Mouse (Mus musculus) limb, embryonic 13.5 days (tissue): ENCODE results near the gene Homer3. TPM values are rescaled to one million over a fixed set of nuclear protein-coding genes. Genes with fewer than 3 reads are reported as not detected.
A peak's percentile ranks its signal among the peaks of the same experiment; 100 is the strongest.

Source experiments
- ATAC-seq: fragments of 200-750 bp; cut with Nextera tagmentation; 2 replicates; pipeline ENCODE4 v1.8.0; 2017; ENCODE audit warnings: low read depth, moderate number of reproducible peaks, moderate TSS enrichment; ENCODE audit not compliant: low FRiP score
- H3K27ac ChIP-seq: fragments of 300-500 bp; sonication (generic); 2 replicates; pipeline ENCODE4 v1.5.1; 2015; ENCODE audit warnings: inconsistent platforms, mild to moderate bottlenecking, moderate library complexity
- H3K27me3 ChIP-seq: fragments of 300-500 bp; sonication (generic); 2 replicates; pipeline ENCODE4 v1.6.1; 2015; ENCODE audit warnings: mild to moderate bottlenecking, inconsistent platforms
- H3K36me3 ChIP-seq: fragments of 300-500 bp; sonication (generic); 2 replicates; pipeline ENCODE4 v1.6.1; 2015; ENCODE audit warnings: inconsistent platforms, mild to moderate bottlenecking, moderate library complexity
- H3K4me1 ChIP-seq: fragments of 300-500 bp; sonication (generic); 2 replicates; pipeline ENCODE4 v1.6.1; 2015; ENCODE audit warnings: inconsistent platforms
- H3K4me2 ChIP-seq: fragments of 300-500 bp; sonication (generic); replicated peaks from 2 replicates; pipeline ENCODE4 v1.6.1; 2015; ENCODE audit warnings: inconsistent platforms, mild to moderate bottlenecking, moderate library complexity
- H3K4me3 ChIP-seq: fragments of 300-500 bp; sonication (generic); 2 replicates; pipeline ENCODE4 v1.5.1; 2015; ENCODE audit warnings: moderate library complexity, mild to moderate bottlenecking, inconsistent platforms
- H3K9ac ChIP-seq: fragments of 300-500 bp; sonication (generic); 2 replicates; pipeline ENCODE4 v1.6.1; 2015; ENCODE audit warnings: mild to moderate bottlenecking, inconsistent platforms
- H3K9me3 ChIP-seq: fragments of 300-500 bp; sonication (generic); 2 replicates; pipeline ENCODE4 v1.6.1; 2016; ENCODE audit warnings: inconsistent platforms
- WGBS: fragments of 180-500 bp; shearing (Covaris S2); methylation state at CpG from one replicate; pipeline ENCODE4 v1.1.7; 2015; 5-methylcytosine and 5-hydroxymethylcytosine counted together
- polyA plus RNA-seq: library from polyadenylated mRNA; unstranded; fragments of >200 nt; fragmentation: Nextera tagmentation; extraction: Ambion mirVana; gene quantifications from 2 replicates; pipeline ENCODE4 v1.2.1, GENCODE M21; 2015

The Homer3 gene
- polyA plus RNA-seq, 1 experiment from 2014 or later = 57.9 TPM

DNA sequence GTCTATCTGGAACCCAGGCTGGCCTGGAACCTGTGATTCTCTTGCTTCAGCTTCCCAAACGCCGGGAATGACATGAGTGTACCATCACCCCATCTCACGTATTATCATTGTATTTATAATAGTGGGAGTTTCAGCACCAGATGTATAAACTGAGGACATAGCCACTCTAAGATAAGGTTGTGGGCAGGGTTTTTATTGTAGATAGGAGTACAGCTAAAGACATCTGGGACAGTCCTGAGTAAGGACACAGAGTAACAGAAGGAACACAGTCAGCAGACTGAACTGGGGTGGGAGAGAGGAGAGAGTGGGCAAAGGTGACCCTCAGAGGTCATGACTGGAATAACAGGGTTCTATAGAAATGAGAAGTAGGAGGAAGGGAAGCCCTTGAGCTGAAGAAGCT lies 15.0 kb upstream of the Homer3 start:
- Histone ChIP-seq H3K9me3 (no peaks in the 10 kb centered on the region), H3K36me3 (peaks cover 42% of the 10 kb centered on the region), H3K27me3 (no peaks in the 10 kb centered on the region), H3K4me3 (no peak overlapping the region), H3K9ac (no peak overlapping the region), H3K4me2 (no peak overlapping the region), H3K4me1 (no peaks in the 10 kb centered on the region), H3K27ac (no peak overlapping the region)
- WGBS = 86% methylated on average over 3 of the region's 3 CpGs
- ATAC-seq = no peak

DNA sequence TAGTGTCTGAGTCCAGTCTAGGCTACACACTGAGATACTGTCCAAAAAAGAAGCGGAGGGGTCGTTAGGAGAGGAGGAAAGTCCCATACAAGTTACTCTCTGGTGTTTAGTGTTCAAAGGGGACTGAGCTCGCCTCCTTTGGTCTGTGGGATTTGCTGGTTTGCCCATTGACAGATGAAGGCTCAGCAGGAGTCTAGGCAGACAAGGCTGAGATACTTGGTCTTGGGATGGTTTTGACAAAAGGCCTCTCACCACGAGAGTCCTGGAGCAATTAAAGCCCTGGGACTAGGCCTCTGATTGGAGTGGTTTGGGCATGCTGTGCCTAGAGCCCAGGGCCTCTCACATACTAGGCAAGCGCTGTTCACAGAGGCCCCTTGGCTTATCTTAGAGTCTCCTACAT lies 14.3 kb upstream of the Homer3 start:
- Histone ChIP-seq H3K4me2 (no peak overlapping the region), H3K27ac (no peak overlapping the region), H3K9me3 (no peaks in the 10 kb centered on the region), H3K4me3 (no peak overlapping the region), H3K27me3 (no peaks in the 10 kb centered on the region), H3K9ac (no peak overlapping the region), H3K36me3 (peaks cover 36% of the 10 kb centered on the region), H3K4me1 (no peaks in the 10 kb centered on the region)
- WGBS = 61% methylated on average over 5 of the region's 5 CpGs
- no peak for ATAC-seq

DNA sequence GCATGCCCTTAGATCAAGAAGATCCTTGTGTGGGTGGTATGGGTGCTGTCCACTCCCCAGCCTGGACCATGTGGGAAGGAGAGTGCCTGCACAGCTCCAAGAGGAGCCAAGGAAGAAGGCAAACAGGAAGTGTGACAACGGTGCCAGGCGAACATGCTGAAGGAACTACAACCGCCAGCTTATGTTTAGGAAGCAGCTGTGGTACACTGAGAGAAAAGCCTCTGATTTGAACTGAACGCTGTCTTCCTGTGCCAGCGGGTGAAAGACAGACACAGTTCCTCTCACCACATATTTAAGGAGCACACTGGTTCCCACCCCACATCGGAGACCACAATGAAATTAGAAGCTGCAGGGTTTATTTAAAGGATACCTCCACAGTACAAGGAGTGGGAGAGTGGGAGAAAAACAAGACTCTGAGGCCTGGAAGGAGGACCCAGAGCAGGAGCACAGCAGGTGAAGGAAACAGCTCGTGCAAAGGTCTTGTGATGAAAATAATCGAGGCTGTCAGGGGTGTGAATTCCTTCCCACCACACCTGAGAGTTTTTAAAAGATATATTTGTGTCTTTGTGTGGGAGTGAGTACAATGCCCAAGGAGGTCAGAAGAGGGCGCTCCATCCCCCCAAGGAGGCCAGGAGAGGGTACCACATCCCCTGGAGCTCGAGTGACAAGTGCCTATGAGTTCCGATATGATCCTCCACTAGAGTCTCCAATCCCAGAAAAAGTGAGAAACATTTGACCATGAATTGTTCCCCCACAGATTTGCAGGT lies 13.6 kb upstream of the Homer3 start:
- Histone ChIP-seq H3K4me2 (no peak overlapping the region), H3K27ac (no peak overlapping the region), H3K36me3 (peaks cover 29% of the 10 kb centered on the region), H3K4me3 (no peak overlapping the region), H3K27me3 (no peaks in the 10 kb centered on the region), H3K4me1 (no peaks in the 10 kb centered on the region), H3K9me3 (no peaks in the 10 kb centered on the region), H3K9ac (no peak overlapping the region)
- ATAC-seq = no peak
- 57% methylated on average over 11 of the region's 11 CpGs for WGBS

DNA sequence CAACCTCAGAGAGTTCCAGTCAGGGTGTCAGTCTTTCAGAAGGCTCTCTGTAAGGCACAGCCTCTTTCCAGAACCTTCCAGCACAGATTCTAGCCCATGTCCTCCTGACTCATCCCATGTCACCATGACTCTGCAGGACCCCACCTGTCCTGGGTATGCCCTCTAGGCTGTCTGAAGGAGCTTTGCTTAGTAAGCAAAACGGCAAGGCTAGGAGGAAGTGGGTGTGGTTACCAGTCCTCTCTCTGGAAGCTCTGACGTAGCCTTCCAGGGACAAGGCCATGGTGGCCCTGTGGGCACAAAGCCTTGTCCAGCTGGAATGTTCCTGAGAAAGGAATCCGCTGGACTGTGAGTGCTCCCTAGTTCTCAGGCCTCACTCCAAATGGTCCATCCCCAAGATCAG lies 9.7 kb upstream of the Homer3 start:
- no peak for ATAC-seq
- Histone ChIP-seq H3K4me3 (no peak overlapping the region), H3K27me3 (no peaks in the 10 kb centered on the region), H3K36me3 (no peaks in the 10 kb centered on the region), H3K27ac (no peak overlapping the region), H3K9me3 (no peaks in the 10 kb centered on the region), H3K4me2 (no peak overlapping the region), H3K9ac (no peak overlapping the region), H3K4me1 (0 out of 2 replicates have a peak, but pooled peaks cover under 1% of the 10 kb centered on the region)
- WGBS = 53% methylated on average over 3 of the region's 3 CpGs

DNA sequence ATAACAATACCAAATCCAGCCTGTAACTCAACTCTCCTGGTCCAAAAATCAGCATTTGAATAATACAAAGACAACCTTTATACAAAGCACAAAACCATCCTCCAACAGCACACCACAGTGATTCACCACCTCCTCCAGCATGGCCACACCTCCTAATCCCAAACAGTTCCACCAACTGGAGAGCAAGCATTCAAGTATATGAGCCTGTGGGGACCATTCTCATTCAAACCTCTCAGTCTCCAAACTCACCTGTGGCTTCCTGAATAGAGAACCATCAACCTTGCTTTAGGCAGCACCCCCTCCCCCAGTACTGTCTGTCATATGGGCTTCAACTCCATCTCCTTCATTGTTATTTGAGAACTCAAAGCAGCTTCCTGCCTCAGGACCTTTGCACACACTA lies 8.3 kb upstream of the Homer3 start:
- no peak for ATAC-seq
- Histone ChIP-seq H3K9me3 (no peaks in the 10 kb centered on the region), H3K4me2 (no peak overlapping the region), H3K4me1 (0 out of 2 replicates have a peak, but pooled peaks cover 5% of the 10 kb centered on the region), H3K27me3 (no peaks in the 10 kb centered on the region), H3K27ac (no peak overlapping the region), H3K4me3 (no peak overlapping the region), H3K36me3 (no peaks in the 10 kb centered on the region), H3K9ac (no peak overlapping the region)

DNA sequence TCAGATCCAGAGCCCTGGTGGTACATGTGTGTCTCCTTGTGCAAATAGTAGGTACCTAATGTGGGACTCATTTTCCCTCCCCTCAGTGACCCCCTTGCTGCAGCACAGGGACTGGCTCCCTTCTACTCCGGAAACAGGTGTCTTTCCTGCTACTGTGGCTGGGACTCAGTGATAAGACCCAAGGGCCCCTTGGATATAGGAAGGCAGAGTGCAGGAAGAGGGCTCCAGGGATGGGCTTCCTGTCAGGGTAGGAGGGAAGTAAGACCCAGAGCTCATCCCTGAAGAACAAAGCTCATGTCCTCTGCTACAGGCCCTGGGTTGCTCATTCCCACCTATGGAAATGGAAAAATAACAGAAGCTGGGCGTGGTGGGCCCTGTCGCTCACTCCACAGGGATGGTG lies 6.2 kb upstream of the Homer3 start:
- Histone ChIP-seq H3K4me1 (0 out of 2 replicates have a peak, but pooled peaks cover 5% of the 10 kb centered on the region), H3K36me3 (no peaks in the 10 kb centered on the region), H3K27me3 (no peaks in the 10 kb centered on the region), H3K27ac (no peak overlapping the region), H3K9ac (no peak overlapping the region), H3K9me3 (no peaks in the 10 kb centered on the region), H3K4me3 (no peak overlapping the region), H3K4me2 (no peak overlapping the region)
- no peak for ATAC-seq
- 65% methylated on average over 3 of the region's 3 CpGs for WGBS

DNA sequence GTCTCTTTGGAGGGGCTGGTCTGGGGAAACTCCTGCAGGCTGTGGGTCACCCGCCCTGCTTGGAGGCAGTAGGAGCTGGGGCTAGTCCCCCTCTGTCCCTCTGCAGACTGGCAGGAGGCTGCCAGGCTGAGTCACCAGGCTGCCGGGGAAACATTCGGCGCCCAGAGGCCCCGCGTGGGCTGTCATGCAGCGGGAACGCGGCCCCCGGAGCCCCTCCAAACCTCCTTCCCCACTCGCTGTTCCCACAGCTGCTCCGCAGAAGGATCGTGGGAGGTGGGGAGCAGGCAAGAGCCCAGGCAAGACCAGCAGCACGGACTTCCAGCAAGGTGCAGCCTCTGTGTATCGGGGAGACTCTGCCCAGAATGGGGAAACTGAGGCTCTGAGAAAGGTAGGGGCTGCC lies 4.5 kb upstream of the Homer3 start:
- Histone ChIP-seq H3K4me3 (no peak overlapping the region), H3K4me1 (peaks cover 10% of the 10 kb centered on the region; the same call in 1 of the 2 replicates), H3K9ac (peak overlapping the region; percentile 27; the same call in 1 of the 2 replicates), H3K4me2 (no peak overlapping the region), H3K9me3 (no peaks in the 10 kb centered on the region), H3K36me3 (no peaks in the 10 kb centered on the region), H3K27ac (no peak overlapping the region), H3K27me3 (no peaks in the 10 kb centered on the region)
- 61% methylated on average over 15 of the region's 15 CpGs for WGBS
- ATAC-seq = no peak

DNA sequence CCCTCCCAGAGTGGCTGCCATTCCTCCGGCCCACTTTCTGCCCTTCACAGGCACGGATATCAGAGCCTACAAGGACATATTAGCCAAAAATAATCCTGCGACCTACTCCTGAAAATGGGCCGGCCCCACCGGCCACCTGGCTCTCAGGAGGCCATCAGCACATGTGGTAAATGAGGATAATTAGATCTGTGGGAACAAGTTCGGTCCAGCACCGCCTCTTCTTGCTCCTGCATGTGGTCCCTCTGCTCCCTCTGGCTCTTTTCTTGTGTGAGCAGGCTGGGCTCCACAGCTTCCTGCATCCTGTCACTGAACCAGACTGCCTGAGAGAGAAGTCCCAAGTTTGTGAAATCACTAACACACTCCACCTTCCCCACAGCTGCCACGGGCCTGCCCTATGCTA lies 3.4 kb upstream of the Homer3 start:
- no peaks in the 10 kb centered on the region for H3K9me3 ChIP-seq
- no peaks in the 10 kb centered on the region for H3K36me3 ChIP-seq
- no peak overlapping the region for H3K27ac ChIP-seq
- no peaks in the 10 kb centered on the region for H3K27me3 ChIP-seq
- no peak overlapping the region for H3K4me3 ChIP-seq
- no peak overlapping the region for H3K9ac ChIP-seq
- 38% methylated on average over 8 of the region's 8 CpGs for WGBS
- H3K4me2 ChIP-seq = no peak overlapping the region
- H3K4me1 ChIP-seq = peaks cover 16% of the 10 kb centered on the region
- ATAC-seq = no peak

DNA sequence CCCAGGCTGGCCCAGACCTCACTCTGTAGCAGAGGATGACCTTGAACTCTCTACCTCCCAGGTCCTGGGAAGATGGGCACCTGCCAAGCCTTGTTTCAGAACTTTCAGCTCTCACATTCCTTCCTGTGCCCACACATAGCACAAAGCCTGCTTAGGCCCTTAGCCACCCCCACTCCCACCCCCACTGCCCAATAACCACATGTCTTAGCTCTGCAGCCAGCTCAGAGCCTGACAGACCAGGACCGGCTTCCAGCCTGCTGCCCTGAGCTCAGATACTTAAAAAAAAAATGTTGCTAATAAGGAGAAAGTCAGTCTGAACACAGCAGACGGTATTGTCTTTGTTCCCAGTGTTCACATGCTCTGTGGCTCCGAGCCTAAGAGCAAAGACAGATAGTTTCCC lies 1.6 kb upstream of the Homer3 start:
- H3K4me3 ChIP-seq = no peak overlapping the region
- no peaks in the 10 kb centered on the region for H3K9me3 ChIP-seq
- H3K27me3 ChIP-seq = no peaks in the 10 kb centered on the region
- no peak overlapping the region for H3K4me2 ChIP-seq
- WGBS = 40% methylated on average over 3 of the region's 3 CpGs
- H3K4me1 ChIP-seq = peaks cover 23% of the 10 kb centered on the region
- no peak overlapping the region for H3K27ac ChIP-seq
- no peak for ATAC-seq
- H3K36me3 ChIP-seq = peaks cover 15% of the 10 kb centered on the region
- H3K9ac ChIP-seq = no peak overlapping the region

DNA sequence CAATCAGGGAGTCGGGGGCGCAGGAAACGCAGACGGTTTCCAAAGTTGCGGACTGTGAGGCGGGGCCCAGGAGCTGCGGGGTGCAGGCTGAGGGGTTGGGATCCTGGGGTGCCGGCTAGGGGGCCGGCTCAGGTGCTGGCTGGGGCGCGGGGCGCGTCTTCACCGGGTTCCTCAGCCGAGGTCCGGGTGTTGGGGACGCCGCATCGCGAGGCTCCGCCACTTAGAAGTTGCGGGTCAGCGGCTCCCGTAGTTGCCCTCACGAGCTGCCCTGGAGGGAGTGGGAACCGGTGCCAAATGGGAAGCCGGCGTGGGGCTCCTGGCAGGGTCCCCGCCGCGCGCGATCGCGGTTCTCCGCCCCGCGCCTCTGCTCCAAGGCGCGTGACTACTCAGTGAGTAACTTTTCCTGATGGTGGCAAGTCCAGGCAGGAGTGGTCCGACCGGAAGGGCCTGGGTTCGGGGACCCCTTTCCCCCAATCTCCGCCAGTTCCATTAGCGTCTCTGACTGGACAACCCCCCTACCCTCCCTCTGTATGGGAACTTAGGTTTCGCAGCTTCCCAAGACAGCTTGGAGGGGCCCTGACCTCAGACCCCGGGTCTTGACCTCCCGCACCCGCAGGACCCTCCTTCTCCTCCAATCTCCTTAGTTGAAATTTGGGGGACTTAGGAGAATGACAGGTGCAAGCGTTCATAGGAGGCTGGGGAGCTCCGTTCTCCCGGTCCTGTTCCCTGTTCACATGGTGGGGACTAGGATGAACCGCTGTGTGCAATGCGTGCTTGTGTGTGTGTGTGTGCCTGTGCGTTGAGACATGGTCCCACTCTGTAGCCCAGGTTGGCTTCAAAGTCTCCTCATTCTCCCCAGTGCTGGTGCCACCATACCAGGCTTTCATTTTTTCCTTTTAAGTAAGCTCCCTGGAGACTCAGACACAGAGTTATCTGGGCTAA lies 780 bp downstream of the Homer3 start:
- under 1% methylated on average over 53 of the region's 55 CpGs for WGBS
- peak; percentile 66 for ATAC-seq

DNA sequence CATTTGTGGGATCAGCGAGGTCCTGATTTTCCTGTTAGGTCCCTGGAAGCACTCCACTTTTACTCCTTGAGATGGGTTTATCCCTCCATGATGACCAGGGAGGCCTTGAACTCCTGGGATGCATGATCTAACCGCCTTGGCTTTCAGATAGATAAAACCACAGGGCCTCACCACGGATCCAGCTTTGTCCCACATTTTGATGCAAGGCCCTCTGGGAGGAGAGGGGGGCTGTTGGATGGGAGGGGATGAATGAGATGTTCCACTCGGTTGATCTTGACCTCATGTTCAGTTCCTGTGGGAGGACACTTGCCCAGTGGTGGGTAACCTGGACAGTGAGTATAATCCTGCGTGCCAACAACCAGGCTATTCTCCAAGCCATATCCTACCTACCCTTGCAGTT lies 1.8 kb downstream of the Homer3 start:
- peak overlapping the region; percentile 71 for H3K4me3 ChIP-seq
- peaks cover 49% of the 10 kb centered on the region for H3K36me3 ChIP-seq
- no peaks in the 10 kb centered on the region for H3K27me3 ChIP-seq
- H3K4me1 ChIP-seq = peaks cover 18% of the 10 kb centered on the region
- 89% methylated on average over 5 of the region's 5 CpGs for WGBS
- H3K27ac ChIP-seq = no peak overlapping the region
- peak overlapping the region; percentile 83 for H3K4me2 ChIP-seq
- H3K9ac ChIP-seq = peak overlapping the region; percentile 39; the same call in 1 of the 2 replicates
- peaks cover 4% of the 10 kb centered on the region; the same call in 1 of the 2 replicates for H3K9me3 ChIP-seq
- ATAC-seq = no peak

More for the DNA sequence above, 780 bp downstream of the Homer3 start:
- H3K27ac ChIP-seq = peak overlapping the region; percentile 72
- peak overlapping the region; percentile 95 for H3K9ac ChIP-seq
- peaks cover 39% of the 10 kb centered on the region for H3K36me3 ChIP-seq
- peaks cover 18% of the 10 kb centered on the region for H3K4me1 ChIP-seq
- H3K4me3 ChIP-seq = peak overlapping the region; percentile 71
- H3K9me3 ChIP-seq = peaks cover 4% of the 10 kb centered on the region; the same call in 1 of the 2 replicates
- no peaks in the 10 kb centered on the region for H3K27me3 ChIP-seq
- H3K4me2 ChIP-seq = peak overlapping the region; percentile 83

DNA sequence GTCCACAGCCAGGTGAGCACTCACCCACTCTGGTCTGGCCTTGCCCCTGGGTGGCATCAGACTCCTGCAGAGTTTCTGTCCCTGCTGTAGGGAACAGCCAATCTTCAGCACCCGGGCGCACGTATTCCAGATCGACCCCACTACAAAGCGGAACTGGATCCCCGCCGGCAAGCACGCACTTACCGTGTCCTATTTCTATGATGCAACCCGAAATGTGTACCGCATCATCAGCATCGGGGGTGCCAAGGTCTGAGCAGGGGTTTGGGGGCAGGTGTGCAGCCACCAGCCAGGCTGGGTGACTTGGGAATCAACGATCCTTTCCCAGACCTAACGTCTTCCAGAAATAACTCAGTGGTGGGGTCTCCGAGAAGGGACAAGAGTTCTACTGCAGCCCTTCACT lies 2.7 kb downstream of the Homer3 start:
- H3K27me3 ChIP-seq = no peaks in the 10 kb centered on the region
- H3K9ac ChIP-seq = no peak overlapping the region
- 96% methylated on average over 15 of the region's 15 CpGs for WGBS
- H3K4me3 ChIP-seq = no peak overlapping the region; the same call in 1 of the 2 replicates
- H3K27ac ChIP-seq = no peak overlapping the region
- ATAC-seq = no peak
- H3K36me3 ChIP-seq = peaks cover 57% of the 10 kb centered on the region
- H3K4me1 ChIP-seq = peaks cover 18% of the 10 kb centered on the region
- H3K9me3 ChIP-seq = peaks cover 4% of the 10 kb centered on the region; the same call in 1 of the 2 replicates
- H3K4me2 ChIP-seq = no peak overlapping the region
